In the genomic region with DNA sequence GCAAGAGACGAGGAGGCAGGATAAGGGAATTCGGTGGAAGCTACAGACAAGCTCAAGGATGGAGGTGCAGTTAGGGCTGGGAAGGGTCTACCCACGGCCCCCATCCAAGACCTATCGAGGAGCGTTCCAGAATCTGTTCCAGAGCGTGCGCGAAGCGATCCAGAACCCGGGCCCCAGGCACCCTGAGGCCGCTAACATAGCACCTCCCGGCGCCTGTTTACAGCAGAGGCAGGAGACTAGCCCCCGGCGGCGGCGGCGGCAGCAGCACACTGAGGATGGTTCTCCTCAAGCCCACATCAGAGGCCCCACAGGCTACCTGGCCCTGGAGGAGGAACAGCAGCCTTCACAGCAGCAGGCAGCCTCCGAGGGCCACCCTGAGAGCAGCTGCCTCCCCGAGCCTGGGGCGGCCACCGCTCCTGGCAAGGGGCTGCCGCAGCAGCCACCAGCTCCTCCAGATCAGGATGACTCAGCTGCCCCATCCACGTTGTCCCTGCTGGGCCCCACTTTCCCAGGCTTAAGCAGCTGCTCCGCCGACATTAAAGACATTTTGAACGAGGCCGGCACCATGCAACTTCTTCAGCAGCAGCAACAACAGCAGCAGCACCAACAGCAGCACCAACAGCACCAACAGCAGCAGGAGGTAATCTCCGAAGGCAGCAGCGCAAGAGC, we compare ENCODE assay signal across 8 mouse cellular contexts. TPM values are rescaled to one million over a fixed set of nuclear protein-coding genes. Genes with fewer than 3 reads are reported as not detected.
DNase-seq lines count a peak whose midpoint lies in the region; ATAC-seq lines count a peak whose summit lies in the region.

No protein-coding gene starts in this region.

- no peaks in the 10 kb centered on the region for H3K9me3 ChIP-seq in forebrain, embryonic 14.5 days (replicated peaks; ENCODE audit: control insufficient read depth, low read length)
- H3K9me3 ChIP-seq in hindbrain, embryonic 11.5 days (ENCODE audit: control insufficient read depth, low read length): no peaks in the 10 kb centered on the region
- no peaks in the 10 kb centered on the region for H3K9me3 ChIP-seq in neural tube, embryonic 11.5 days (ENCODE audit: control insufficient read depth, low read length)

- peak; percentile 54 for ATAC-seq in forebrain, embryonic 14.5 days
- peak; percentile 64 for ATAC-seq in hindbrain, embryonic 11.5 days (ENCODE audit: low FRiP score)
- ATAC-seq in neural tube, embryonic 11.5 days (ENCODE audit: insufficient read depth, low FRiP score, low TSS enrichment): peak; percentile 43; the same call in 1 of the 2 replicates
- no peak for ATAC-seq in megakaryocyte-erythroid progenitor cell, adult 5-6 weeks (replicated peaks; ENCODE audit: low FRiP score, low TSS enrichment, poor library complexity, severe bottlenecking)

- H3K36me3 ChIP-seq in forebrain, embryonic 14.5 days (ENCODE audit: control insufficient read depth, insufficient read depth, low read length): no peaks in the 10 kb centered on the region
- no peaks in the 10 kb centered on the region for H3K36me3 ChIP-seq in hindbrain, embryonic 11.5 days (ENCODE audit: control insufficient read depth, insufficient read depth, low read length)
- H3K36me3 ChIP-seq in neural tube, embryonic 11.5 days (ENCODE audit: control insufficient read depth, insufficient read depth, low read length): no peaks in the 10 kb centered on the region

- no peak overlapping the region for H3K27ac ChIP-seq in forebrain, embryonic 14.5 days (ENCODE audit: low read depth, low read length)
- H3K27ac ChIP-seq in hindbrain, embryonic 11.5 days (ENCODE audit: low read depth, low read length): no peak overlapping the region
- H3K27ac ChIP-seq in neural tube, embryonic 11.5 days (ENCODE audit: low read depth, low read length): no peak overlapping the region

- intact Hi-C loops in left cerebral cortex, postnatal 36 days (cut with DNase I): loop anchor here (10.0 kb wide), 1 partner anchor 65 kb away; no protein-coding TSS in a partner anchor

- H3K9ac ChIP-seq in forebrain, embryonic 14.5 days (ENCODE audit: low read length): peak overlapping the region; percentile 40; the same call in 1 of the 2 replicates
- H3K9ac ChIP-seq in hindbrain, embryonic 11.5 days (ENCODE audit: low read depth, low read length): no peak overlapping the region
- H3K9ac ChIP-seq in neural tube, embryonic 11.5 days (ENCODE audit: low read length): no peak overlapping the region

- DNase-seq in layer of hippocampus, postnatal 10 days (ENCODE audit: low spot score in 2 of 2): peak; percentile 10 to 32
- DNase-seq in layer of hippocampus, adult 9-10 months (ENCODE audit: low spot score): no peak
- DNase-seq in adrenal gland, adult 18-20 months (ENCODE audit: low spot score in 2 of 2): peak; percentile 27 to 32
- DNase-seq in forebrain, embryonic 14.5 days (ENCODE audit: low spot score): peak; percentile 27
- DNase-seq in hindbrain, embryonic 11.5 days (ENCODE audit: low spot score): peak; percentile 33
- peak; percentile 42 to 60 for DNase-seq in left cerebral cortex, postnatal 36 days (ENCODE audit: low spot score in 2 of 2)
- DNase-seq in neural tube, embryonic 11.5 days (ENCODE audit: low spot score): peak; percentile 42

- H3K4me2 ChIP-seq in forebrain, embryonic 14.5 days (ENCODE audit: low read length): peak overlapping the region; percentile 68
- H3K4me2 ChIP-seq in hindbrain, embryonic 11.5 days (replicated peaks; ENCODE audit: low read depth, low read length): peak overlapping the region; percentile 62
- peak overlapping the region; percentile 62 for H3K4me2 ChIP-seq in neural tube, embryonic 11.5 days (ENCODE audit: low read depth)

- H3K27me3 ChIP-seq in forebrain, embryonic 14.5 days (replicated peaks; ENCODE audit: control insufficient read depth, insufficient read depth, low read length): peaks cover 8% of the 10 kb centered on the region; the same call in 1 of the 2 replicates
- H3K27me3 ChIP-seq in hindbrain, embryonic 11.5 days (ENCODE audit: control insufficient read depth, insufficient read depth, low read length): peaks cover 29% of the 10 kb centered on the region
- peaks cover 28% of the 10 kb centered on the region for H3K27me3 ChIP-seq in neural tube, embryonic 11.5 days (ENCODE audit: control insufficient read depth, insufficient read depth, low read length)

- WGBS in forebrain, embryonic 14.5 days: 33% methylated on average over 30 of the region's 30 CpGs
- 22% methylated on average over 25 of the region's 30 CpGs for WGBS in hindbrain, embryonic 11.5 days
- WGBS in neural tube, embryonic 11.5 days: 14% methylated on average over 24 of the region's 30 CpGs

- H3K4me1 ChIP-seq in forebrain, embryonic 14.5 days (ENCODE audit: control insufficient read depth, insufficient read depth, low read length): no peaks in the 10 kb centered on the region
- no peaks in the 10 kb centered on the region for H3K4me1 ChIP-seq in hindbrain, embryonic 11.5 days (replicated peaks; ENCODE audit: control insufficient read depth, insufficient read depth, low read length)
- H3K4me1 ChIP-seq in neural tube, embryonic 11.5 days (ENCODE audit: control insufficient read depth, insufficient read depth, low read length): no peaks in the 10 kb centered on the region

- H3K4me3 ChIP-seq in forebrain, embryonic 14.5 days (ENCODE audit: low read depth, low read length): peak overlapping the region; percentile 33
- peak overlapping the region; percentile 34 for H3K4me3 ChIP-seq in hindbrain, embryonic 11.5 days (ENCODE audit: low read depth, low read length)
- H3K4me3 ChIP-seq in neural tube, embryonic 11.5 days (ENCODE audit: low read depth, low read length): peak overlapping the region; percentile 37

RNA-seq across cellular contexts. Expression of gene Ar, which starts 1.3 kb away (rescaled TPM):
- 1 to 10 TPM; 5.2 to 5.4 TPM for total RNA-seq in layer of hippocampus, postnatal 10 days (2021)
- total RNA-seq in adrenal gland, adult 18-20 months (2021): 10 to 100 TPM; 32.3 to 91.2 TPM
- 0.05 and 0.09 TPM in 2 replicates for polyA plus RNA-seq in forebrain, embryonic 14.5 days (2014; fragmentation: Nextera tagmentation; extraction: Ambion mirVana)
- polyA plus RNA-seq in hindbrain, embryonic 11.5 days (2014; fragmentation: Nextera tagmentation; extraction: Ambion mirVana): 0.03 and 0.15 TPM in 2 replicates
- total RNA-seq in left cerebral cortex, postnatal 36 days (2021): 10 to 100 TPM; 13.0 to 13.2 TPM
- 0.04 and 0.09 TPM in 2 replicates for polyA plus RNA-seq in neural tube, embryonic 11.5 days (2014; fragmentation: Nextera tagmentation; extraction: Ambion mirVana)
- total RNA-seq in megakaryocyte-erythroid progenitor cell, adult 5-6 weeks (2014; fragmentation: Nextera tagmentation): 0.11 and 0.17 TPM in 2 replicates
- total RNA-seq in megakaryocyte-erythroid progenitor cell, adult 5-6 weeks (2017): 0.04 and 0.19 TPM in 2 replicates

Comparison
In these comparisons a context has a peak if more than half of its experiments do, and no peak if none do; other contexts are left out.
1. RNA of gene Ar, which starts 1.3 kb away (total RNA-seq): 32.3 to 91.2 TPM in adrenal gland, adult 18-20 months, 13.0 to 13.2 TPM in left cerebral cortex, postnatal 36 days and 5.2 to 5.4 TPM in layer of hippocampus, postnatal 10 days; 0.04 to 0.19 TPM in megakaryocyte-erythroid progenitor cell, adult 5-6 weeks; every median in the first group is over 4 times any median in the second.
2. Peak in every context shown above with its lines, with median percentiles within 50 percentile points of each other: H3K4me2 ChIP-seq and H3K4me3 ChIP-seq.